Mouse (Mus musculus): ENCODE measurements around the gene Ctbs. TPM values are rescaled to one million over a fixed set of nuclear protein-coding genes. Genes with fewer than 3 reads are reported as not detected.

Gene Ctbs
- 11.3 and 11.5 TPM in 2 replicates for polyA plus RNA-seq (2014; fragmentation: Nextera tagmentation; extraction: Ambion mirVana)

DNA sequence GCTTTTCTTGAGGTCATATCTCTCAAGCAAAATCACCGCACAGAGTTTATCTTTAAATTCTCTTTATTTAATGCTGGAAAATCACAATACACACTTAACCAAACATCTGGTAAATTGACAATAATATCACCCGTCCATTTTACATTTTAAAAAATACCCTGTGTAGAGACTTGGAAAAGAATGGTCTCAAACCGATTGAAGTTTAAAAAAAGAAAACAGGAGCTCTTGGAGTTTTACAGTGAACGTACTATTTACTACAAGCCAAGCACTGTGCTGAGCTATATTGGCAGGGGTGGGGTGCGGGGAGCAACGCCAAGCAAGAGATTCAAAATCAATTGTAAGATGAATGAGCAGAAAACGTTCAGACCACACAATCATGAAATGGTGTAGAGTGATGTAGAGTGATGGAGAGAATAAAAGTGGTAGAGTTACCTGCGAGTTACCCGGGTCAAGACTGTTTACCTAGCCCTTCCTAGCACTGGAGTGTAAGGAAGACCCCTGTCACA lies at the start of gene Ctbs:
TSS of gene Ctbs (plus strand) at position 51 of the 506 bp plus-strand sequence.
- H3K9me3 ChIP-seq (ENCODE audit: control insufficient read depth, low read length), result peaks cover 5% of the 10 kb centered on the region; the same call in 1 of the 2 replicates
- H3K4me1 ChIP-seq (ENCODE audit: control insufficient read depth in 2 of 2, insufficient read depth in 2 of 2, low read length in 2 of 2), result peaks cover 0 to 2% of the 10 kb centered on the region in 2 experiments; a peak in 1 of 4 replicates
- peak within 1 kb of the TSS; percentile 67 to 73 for H3K4me3 ChIP-seq (ENCODE audit: control insufficient read depth in 1 of 2, insufficient read depth in 1 of 2, low read depth in 1 of 2, low read length in 2 of 2)
- H3K9ac ChIP-seq (ENCODE audit: low read length), result peak within 1 kb of the TSS; percentile 79
- peak within 1 kb of the TSS; percentile 79 for H3K4me2 ChIP-seq (ENCODE audit: low read length)
- WGBS, result 49% methylated on average over 9 of the region's 9 CpGs
- no peaks in the 10 kb centered on the region for H3K27me3 ChIP-seq (ENCODE audit: control insufficient read depth, insufficient read depth, low read length)
- H3K36me3 ChIP-seq (ENCODE audit: control insufficient read depth, insufficient read depth, low read length), result no peaks in the 10 kb centered on the region
- H3K27ac ChIP-seq (replicated peaks in 1 of 2; ENCODE audit: control insufficient read depth in 1 of 2, insufficient read depth in 1 of 2, low read depth in 2 of 2, low read length in 2 of 2), result peak within 1 kb of the TSS; percentile 76 to 77
- ATAC-seq (ENCODE audit: insufficient number of reproducible peaks, insufficient read depth, low FRiP score, low read depth), result no peak; the same call in 1 of the 2 replicates

DNA sequence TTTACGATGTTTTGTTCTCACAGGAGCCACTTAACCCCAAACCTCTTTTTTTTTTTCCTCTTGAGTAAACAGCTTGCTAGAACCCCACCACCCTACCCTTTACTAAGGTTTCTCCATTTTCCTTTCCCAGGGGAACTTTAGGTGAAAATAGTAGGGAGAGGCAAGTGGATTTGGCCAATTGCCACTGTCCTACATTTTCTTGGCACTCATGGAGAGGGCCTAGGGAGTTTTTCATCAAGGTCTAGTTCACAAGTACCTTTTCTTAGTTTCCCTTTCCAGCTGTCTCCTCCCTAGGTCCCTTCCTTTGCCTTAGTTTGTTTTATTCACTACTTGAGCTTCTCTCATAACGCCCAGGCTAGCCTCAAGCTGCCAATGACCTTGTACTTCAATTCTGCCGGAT lies 45.8 kb upstream of the Ctbs start:
- Histone ChIP-seq H3K4me3 (ENCODE audit: control insufficient read depth in 1 of 2, insufficient read depth in 1 of 2, low read depth in 1 of 2, low read length in 2 of 2) (peak overlapping the region; percentile 57 to 91), H3K27ac (replicated peaks in 1 of 2; ENCODE audit: control insufficient read depth in 1 of 2, insufficient read depth in 1 of 2, low read depth in 2 of 2, low read length in 2 of 2) (peak overlapping the region; percentile 3 to 5; a peak in 1 of 4 replicates)
- no peak for ATAC-seq (ENCODE audit: insufficient number of reproducible peaks, insufficient read depth, low FRiP score, low read depth)

GRCm38 (mm10) chr3:146404311-146405201 lies 45.0 kb upstream of the Ctbs start, which contains the start of gene Ssx2ip:
Gene Ssx2ip (plus strand): TSS chr3:146404642.
- Histone ChIP-seq H3K4me2 (ENCODE audit: low read length) (peak within 1 kb of the TSS; percentile 73), H3K4me1 (ENCODE audit: control insufficient read depth in 2 of 2, insufficient read depth in 2 of 2, low read length in 2 of 2) (peaks cover 5 to 16% of the 10 kb centered on the region in 2 experiments), H3K27me3 (ENCODE audit: control insufficient read depth, insufficient read depth, low read length) (no peaks in the 10 kb centered on the region), H3K36me3 (ENCODE audit: control insufficient read depth, insufficient read depth, low read length) (no peaks in the 10 kb centered on the region), H3K4me3 (ENCODE audit: control insufficient read depth in 1 of 2, insufficient read depth in 1 of 2, low read depth in 1 of 2, low read length in 2 of 2) (peak within 1 kb of the TSS; percentile 57 to 91), H3K9me3 (ENCODE audit: control insufficient read depth, low read length) (peaks cover 5% of the 10 kb centered on the region; the same call in 1 of the 2 replicates), H3K9ac (ENCODE audit: low read length) (peak within 1 kb of the TSS; percentile 89), H3K27ac (replicated peaks in 1 of 2; ENCODE audit: control insufficient read depth in 1 of 2, insufficient read depth in 1 of 2, low read depth in 2 of 2, low read length in 2 of 2) (peak within 1 kb of the TSS; percentile 5 to 46; a peak in 2 of 4 replicates)
- WGBS, result under 1% methylated on average over 98 of the region's 100 CpGs
- ATAC-seq (ENCODE audit: insufficient number of reproducible peaks, insufficient read depth, low FRiP score, low read depth), result peak; percentile 97

More for the DNA sequence above, 45.8 kb upstream of the Ctbs start:
- Histone ChIP-seq H3K4me1 (ENCODE audit: control insufficient read depth in 2 of 2, insufficient read depth in 2 of 2, low read length in 2 of 2) (peaks cover 5 to 16% of the 10 kb centered on the region in 2 experiments), H3K9ac (ENCODE audit: low read length) (peak overlapping the region; percentile 89), H3K9me3 (ENCODE audit: control insufficient read depth, low read length) (peaks cover 5% of the 10 kb centered on the region; the same call in 1 of the 2 replicates), H3K36me3 (ENCODE audit: control insufficient read depth, insufficient read depth, low read length) (no peaks in the 10 kb centered on the region), H3K27me3 (ENCODE audit: control insufficient read depth, insufficient read depth, low read length) (no peaks in the 10 kb centered on the region), H3K4me2 (ENCODE audit: low read length) (peak overlapping the region; percentile 73)
- WGBS, result 39% methylated on average over 3 of the region's 3 CpGs

GRCm38 (mm10) chr3:146405213-146406006 lies 44.2 kb upstream of the Ctbs start:
- Histone ChIP-seq H3K27ac (replicated peaks in 1 of 2; ENCODE audit: control insufficient read depth in 1 of 2, insufficient read depth in 1 of 2, low read depth in 2 of 2, low read length in 2 of 2) (peak overlapping the region in 1 of 2 experiments; percentile 46; a peak in 1 of 4 replicates), H3K4me3 (ENCODE audit: control insufficient read depth in 1 of 2, insufficient read depth in 1 of 2, low read depth in 1 of 2, low read length in 2 of 2) (peak overlapping the region; percentile 57 to 91), H3K4me2 (ENCODE audit: low read length) (peak overlapping the region; percentile 73), H3K9ac (ENCODE audit: low read length) (peak overlapping the region; percentile 89), H3K4me1 (ENCODE audit: control insufficient read depth in 2 of 2, insufficient read depth in 2 of 2, low read length in 2 of 2) (peaks cover 5 to 16% of the 10 kb centered on the region in 2 experiments), H3K27me3 (ENCODE audit: control insufficient read depth, insufficient read depth, low read length) (no peaks in the 10 kb centered on the region), H3K9me3 (ENCODE audit: control insufficient read depth, low read length) (peaks cover 5% of the 10 kb centered on the region; the same call in 1 of the 2 replicates), H3K36me3 (ENCODE audit: control insufficient read depth, insufficient read depth, low read length) (no peaks in the 10 kb centered on the region)
- WGBS, result 27% methylated on average over 18 of the region's 18 CpGs
- ATAC-seq (ENCODE audit: insufficient number of reproducible peaks, insufficient read depth, low FRiP score, low read depth), result no peak

DNA sequence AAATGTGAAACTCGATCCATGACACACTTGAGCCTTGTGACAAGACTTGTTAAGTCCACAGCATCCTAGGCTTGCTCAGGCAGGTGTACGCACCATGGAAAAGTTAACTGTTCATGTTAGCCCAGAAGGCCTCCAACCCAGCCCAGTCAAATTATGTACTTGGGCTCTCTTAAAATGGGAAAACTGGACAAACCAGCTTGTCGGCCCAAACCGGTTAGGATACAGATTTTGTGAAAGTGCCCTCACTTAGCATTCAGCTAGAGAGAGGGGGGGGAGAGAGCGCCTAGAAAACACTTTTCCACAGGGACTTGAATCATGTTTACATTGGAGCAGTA lies 43.6 kb upstream of the Ctbs start:
- H3K4me1 ChIP-seq (ENCODE audit: control insufficient read depth in 2 of 2, insufficient read depth in 2 of 2, low read length in 2 of 2), result peaks cover 5 to 16% of the 10 kb centered on the region in 2 experiments
- H3K4me3 ChIP-seq (ENCODE audit: control insufficient read depth in 1 of 2, insufficient read depth in 1 of 2, low read depth in 1 of 2, low read length in 2 of 2), result no peak overlapping the region
- no peak overlapping the region for H3K27ac ChIP-seq (replicated peaks in 1 of 2; ENCODE audit: control insufficient read depth in 1 of 2, insufficient read depth in 1 of 2, low read depth in 2 of 2, low read length in 2 of 2)
- H3K9ac ChIP-seq (ENCODE audit: low read length), result peak overlapping the region; percentile 89; the same call in 1 of the 2 replicates
- H3K9me3 ChIP-seq (ENCODE audit: control insufficient read depth, low read length), result peaks cover 5% of the 10 kb centered on the region; the same call in 1 of the 2 replicates
- peak overlapping the region; percentile 73 for H3K4me2 ChIP-seq (ENCODE audit: low read length)
- no peaks in the 10 kb centered on the region for H3K27me3 ChIP-seq (ENCODE audit: control insufficient read depth, insufficient read depth, low read length)
- no peak for ATAC-seq (ENCODE audit: insufficient number of reproducible peaks, insufficient read depth, low FRiP score, low read depth)
- WGBS, result 53% methylated on average over 5 of the region's 5 CpGs
- no peaks in the 10 kb centered on the region for H3K36me3 ChIP-seq (ENCODE audit: control insufficient read depth, insufficient read depth, low read length)

GRCm38 (mm10) chr3:146407086-146407721 lies 42.4 kb upstream of the Ctbs start:
- Histone ChIP-seq H3K9me3 (ENCODE audit: control insufficient read depth, low read length) (peaks cover 5% of the 10 kb centered on the region; the same call in 1 of the 2 replicates), H3K27ac (replicated peaks in 1 of 2; ENCODE audit: control insufficient read depth in 1 of 2, insufficient read depth in 1 of 2, low read depth in 2 of 2, low read length in 2 of 2) (no peak overlapping the region), H3K4me3 (ENCODE audit: control insufficient read depth in 1 of 2, insufficient read depth in 1 of 2, low read depth in 1 of 2, low read length in 2 of 2) (no peak overlapping the region), H3K4me2 (ENCODE audit: low read length) (no peak overlapping the region), H3K9ac (ENCODE audit: low read length) (no peak overlapping the region), H3K27me3 (ENCODE audit: control insufficient read depth, insufficient read depth, low read length) (no peaks in the 10 kb centered on the region), H3K4me1 (ENCODE audit: control insufficient read depth in 2 of 2, insufficient read depth in 2 of 2, low read length in 2 of 2) (peaks cover 5 to 25% of the 10 kb centered on the region in 2 experiments), H3K36me3 (ENCODE audit: control insufficient read depth, insufficient read depth, low read length) (no peaks in the 10 kb centered on the region)
- WGBS, result 89% methylated on average over 16 of the region's 16 CpGs
- ATAC-seq (ENCODE audit: insufficient number of reproducible peaks, insufficient read depth, low FRiP score, low read depth), result no peak

Data from heart, embryonic 14.5 days (tissue).